In the genomic region with DNA sequence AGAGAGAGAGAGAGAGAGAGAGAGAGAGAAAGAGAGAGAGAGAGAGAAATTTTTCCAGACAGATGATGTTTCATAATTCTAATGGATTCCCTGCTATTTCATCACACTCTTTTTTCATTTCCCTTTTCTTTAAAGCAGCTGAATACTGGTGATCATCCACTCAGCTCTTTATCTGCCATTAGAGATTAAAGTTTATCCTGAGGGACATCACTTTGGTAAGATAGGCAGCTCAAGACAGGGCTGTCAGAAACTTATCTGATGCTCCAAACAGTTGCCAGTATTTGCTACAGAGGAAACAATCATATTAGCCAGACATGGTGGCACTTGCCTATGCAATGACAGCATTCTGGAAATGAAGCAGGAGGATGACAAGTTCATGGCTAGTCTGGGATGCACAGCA, we compare ENCODE assay signal across 29 mouse cellular contexts. TPM values are rescaled to one million over a fixed set of nuclear protein-coding genes. Genes with fewer than 3 reads are reported as not detected.
DNase-seq lines count a peak whose midpoint lies in the region; ATAC-seq and TF ChIP-seq lines count a peak whose summit lies in the region.
"Had no signal": no experiment of that assay in that cellular context is flagged by ENCODE, and none has a peak within 500 bp of the region (broad histone marks: within the 10 kb centered on the region; RNA-seq: fewer than 3 reads in every experiment).

No protein-coding gene starts in this region.

- no peak for TF ChIP-seq CTCF in lung, postnatal 0 days (IDR thresholded peaks at IDR 0.05)

- no peaks in the 10 kb centered on the region for H3K36me3 ChIP-seq in lung, postnatal 0 days (ENCODE audit: insufficient read depth, low read length)
- H3K36me3 ChIP-seq: embryonic facial prominence, embryonic 13.5 days; embryonic facial prominence, embryonic 15.5 days; forebrain, embryonic 10.5 days; forebrain, embryonic 12.5 days had no signal

- no peak overlapping the region for H3K4me3 ChIP-seq in lung, postnatal 0 days (ENCODE audit: low read depth, low read length)
- H3K4me3 ChIP-seq: embryonic facial prominence, embryonic 13.5 days; embryonic facial prominence, embryonic 15.5 days; erythroblast, embryonic 14.5 days; forebrain, embryonic 10.5 days; forebrain, embryonic 12.5 days had no signal

- no peak overlapping the region for H3K27ac ChIP-seq in lung, postnatal 0 days (ENCODE audit: low read length)
- H3K27ac ChIP-seq: embryonic facial prominence, embryonic 13.5 days; embryonic facial prominence, embryonic 15.5 days; forebrain, embryonic 10.5 days; forebrain, embryonic 12.5 days had no signal

- intact Hi-C loops in left cerebral cortex, postnatal 14 days (cut with DNase I), result no loop called here

- H3K4me2 ChIP-seq in lung, postnatal 0 days (replicated peaks; ENCODE audit: low read depth, low read length), result no peak overlapping the region
- H3K4me2 ChIP-seq: embryonic facial prominence, embryonic 13.5 days; embryonic facial prominence, embryonic 15.5 days; forebrain, embryonic 12.5 days had no signal

- H3K9me3 ChIP-seq in lung, postnatal 0 days (ENCODE audit: low read length), result no peaks in the 10 kb centered on the region
- H3K9me3 ChIP-seq: embryonic facial prominence, embryonic 13.5 days; embryonic facial prominence, embryonic 15.5 days; forebrain, embryonic 10.5 days; forebrain, embryonic 12.5 days had no signal

- DNase-seq in lung, postnatal 0 days (ENCODE audit: low spot score), result peak; percentile 19
- no peak for DNase-seq in lung, postnatal 10 days
- no peak for DNase-seq in ovary, postnatal 10 days (ENCODE audit: low spot score)
- no peak for DNase-seq in left cerebral cortex, postnatal 14 days (ENCODE audit: low spot score in 2 of 2)
- DNase-seq: adrenal gland, adult 8-10 months; adrenal gland, postnatal 14 days; adrenal gland, postnatal 36 days; B cell, adult 2 months; cerebellum, adult 11-12 months; cerebellum, adult 2 months; cerebellum, adult 9-10 months; cerebellum, postnatal 10 days; cerebellum, postnatal 25 days; embryo, embryonic 11 days had no signal

- H3K9ac ChIP-seq in lung, postnatal 0 days (replicated peaks; ENCODE audit: low read depth), result no peak overlapping the region
- H3K9ac ChIP-seq: embryonic facial prominence, embryonic 13.5 days; embryonic facial prominence, embryonic 15.5 days; forebrain, embryonic 12.5 days had no signal

- H3K27me3 ChIP-seq in lung, postnatal 0 days (replicated peaks; ENCODE audit: insufficient read depth, low read length), result no peaks in the 10 kb centered on the region
- H3K27me3 ChIP-seq: CH12.LX; embryonic facial prominence, embryonic 13.5 days; embryonic facial prominence, embryonic 15.5 days; forebrain, embryonic 12.5 days had no signal

- no peak for TF ChIP-seq EP300 in lung, postnatal 0 days (IDR thresholded peaks at IDR 0.05)

- no peaks in the 10 kb centered on the region for H3K4me1 ChIP-seq in lung, postnatal 0 days (ENCODE audit: insufficient read depth, low read depth, low read length)
- H3K4me1 ChIP-seq: embryonic facial prominence, embryonic 13.5 days; embryonic facial prominence, embryonic 15.5 days; forebrain, embryonic 10.5 days; forebrain, embryonic 12.5 days had no signal

- no peak for ATAC-seq in lung, postnatal 0 days
- 0 out of 2 replicates have a peak, but pooled peaks have one; percentile 18 for ATAC-seq in common myeloid progenitor, adult 5-6 weeks (replicated peaks; ENCODE audit: low read depth, poor library complexity, severe bottlenecking)
- peak; percentile 49 for ATAC-seq in megakaryocyte progenitor cell, adult 5-6 weeks (replicated peaks; ENCODE audit: poor library complexity)
- ATAC-seq: activated CD4-positive, CD25-positive, alpha-beta regulatory T cell, adult 4 months; CD4-positive, CD25-positive, alpha-beta regulatory T cell, adult 4 months; forebrain, embryonic 14.5 days; forebrain, embryonic 16.5 days; Patski had no signal

RNA-seq across cellular contexts. Expression of a gene that starts 31.2 kb away (rescaled TPM):
- not detected in 2 replicates for polyA plus RNA-seq in lung, postnatal 0 days (2015; fragmentation: Nextera tagmentation; extraction: Ambion mirVana)
- not detected in 2 replicates for total RNA-seq in common myeloid progenitor, adult 5-6 weeks (2017)
- not detected in 2 replicates for total RNA-seq in megakaryocyte progenitor cell, adult 5-6 weeks (2015)
- total RNA-seq in megakaryocyte progenitor cell, adult 5-6 weeks (2017), result not detected in 2 replicates
- not detected for total RNA-seq in left cerebral cortex, postnatal 14 days (2021)
- total RNA-seq: adrenal gland, adult 18-20 months; adrenal gland, adult 8-10 months; adrenal gland, postnatal 14 days; adrenal gland, postnatal 36 days; CH12.LX had no signal
- polyA plus RNA-seq: cerebellum, adult 2 months; embryonic facial prominence, embryonic 11.5 days; embryonic facial prominence, embryonic 13.5 days; embryonic facial prominence, embryonic 15.5 days; erythroblast, embryonic 14.5 days; forebrain, embryonic 10.5 days; forebrain, embryonic 12.5 days; forebrain, embryonic 14.5 days; forebrain, embryonic 16.5 days; Patski had no signal

RNA-seq across cellular contexts. Expression of a gene that starts 49.9 kb away (rescaled TPM):
- not detected in 2 replicates for polyA plus RNA-seq in lung, postnatal 0 days (2015; fragmentation: Nextera tagmentation; extraction: Ambion mirVana)
- not detected in 2 replicates for total RNA-seq in common myeloid progenitor, adult 5-6 weeks (2017)
- total RNA-seq in megakaryocyte progenitor cell, adult 5-6 weeks (2015), result not detected in 2 replicates
- total RNA-seq in megakaryocyte progenitor cell, adult 5-6 weeks (2017), result not detected in 2 replicates
- total RNA-seq in left cerebral cortex, postnatal 14 days (2021), result not detected
- total RNA-seq: adrenal gland, adult 18-20 months; adrenal gland, adult 8-10 months; adrenal gland, postnatal 14 days; adrenal gland, postnatal 36 days; CH12.LX had no signal
- polyA plus RNA-seq: activated CD4-positive, CD25-positive, alpha-beta regulatory T cell, adult 4 months; CD4-positive, CD25-positive, alpha-beta regulatory T cell, adult 4 months; cerebellum, adult 2 months; embryonic facial prominence, embryonic 11.5 days; embryonic facial prominence, embryonic 13.5 days; embryonic facial prominence, embryonic 15.5 days; erythroblast, embryonic 14.5 days; forebrain, embryonic 10.5 days; forebrain, embryonic 12.5 days; forebrain, embryonic 14.5 days; forebrain, embryonic 16.5 days; Patski had no signal
